Mouse (Mus musculus) frontal cortex, adult (tissue): ENCODE measurements around the gene Gm40460.
A peak's percentile ranks its signal among the peaks of the same experiment; 100 is the strongest.
"Not testable (repeated sequence)": the region's sequence is repeated elsewhere in the genome, so short reads cannot be mapped to it uniquely, and the experiment has no call there.

ENCODE experiments used
- ATAC-seq: cut with Nextera tagmentation; 2 replicates; pipeline ENCODE4 v1.9.2; 2017; ENCODE audit warnings: mild to moderate bottlenecking, moderate library complexity, mixed read lengths; ENCODE audit not compliant: low TSS enrichment

Gene Gm40460

DNA sequence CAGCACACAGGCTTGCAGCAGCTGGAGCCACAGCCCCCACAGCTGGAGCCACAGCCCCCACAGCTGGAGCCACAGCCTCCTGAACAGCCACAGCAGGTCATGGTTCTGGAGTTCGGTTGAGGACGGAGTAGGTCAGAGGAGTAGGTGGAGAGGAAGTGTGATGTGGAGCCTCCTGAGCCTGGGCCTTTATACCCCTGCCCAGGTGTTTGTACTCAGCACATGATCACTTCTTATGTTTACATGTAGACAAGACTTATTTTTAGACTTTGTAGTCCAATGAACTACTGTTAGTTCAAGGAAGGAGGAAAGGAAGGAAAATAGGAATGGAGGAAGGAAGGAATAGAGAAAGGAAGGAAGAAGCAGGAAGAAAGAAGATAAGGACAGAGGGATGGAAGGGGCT is at the start of gene Gm40460:
TSS of gene Gm40460 (minus strand) at position 101 of the 400 bp plus-strand sequence.
- ATAC-seq, result no peak

DNA sequence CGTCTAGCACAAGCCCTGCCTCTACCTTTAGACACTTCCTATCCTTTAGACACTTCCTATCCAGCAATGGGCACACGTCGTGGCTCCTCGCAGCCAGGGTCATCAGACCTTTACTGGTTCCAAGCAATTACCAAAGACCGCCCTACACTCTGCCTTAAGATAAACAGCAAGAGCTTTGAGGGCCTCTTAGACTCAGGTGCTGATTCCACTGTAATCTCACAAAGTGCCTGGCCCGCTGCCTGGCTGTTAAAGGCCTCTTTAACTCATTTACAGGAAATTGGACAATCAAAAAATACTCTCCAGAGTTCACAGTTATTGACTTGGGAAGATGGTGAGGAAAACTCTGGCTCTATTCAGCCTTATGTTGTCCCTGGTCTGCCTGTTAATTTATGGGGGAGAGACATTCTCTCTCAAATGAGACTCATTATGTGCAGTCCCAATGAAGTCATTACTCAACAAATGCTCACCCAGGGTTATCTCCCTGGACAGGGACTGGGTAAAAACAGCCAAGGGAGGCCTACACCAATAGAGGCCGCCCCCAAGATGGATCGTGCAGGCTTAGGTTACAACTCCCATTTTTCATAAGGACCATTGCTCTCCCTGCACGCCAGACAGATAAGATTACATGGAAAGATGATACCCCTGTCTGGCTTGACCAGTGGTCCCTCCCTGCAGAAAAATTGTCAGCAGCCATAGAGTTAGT is 45.2 kb upstream of the Gm40460 start:
- ATAC-seq, result not testable (repeated sequence)

DNA sequence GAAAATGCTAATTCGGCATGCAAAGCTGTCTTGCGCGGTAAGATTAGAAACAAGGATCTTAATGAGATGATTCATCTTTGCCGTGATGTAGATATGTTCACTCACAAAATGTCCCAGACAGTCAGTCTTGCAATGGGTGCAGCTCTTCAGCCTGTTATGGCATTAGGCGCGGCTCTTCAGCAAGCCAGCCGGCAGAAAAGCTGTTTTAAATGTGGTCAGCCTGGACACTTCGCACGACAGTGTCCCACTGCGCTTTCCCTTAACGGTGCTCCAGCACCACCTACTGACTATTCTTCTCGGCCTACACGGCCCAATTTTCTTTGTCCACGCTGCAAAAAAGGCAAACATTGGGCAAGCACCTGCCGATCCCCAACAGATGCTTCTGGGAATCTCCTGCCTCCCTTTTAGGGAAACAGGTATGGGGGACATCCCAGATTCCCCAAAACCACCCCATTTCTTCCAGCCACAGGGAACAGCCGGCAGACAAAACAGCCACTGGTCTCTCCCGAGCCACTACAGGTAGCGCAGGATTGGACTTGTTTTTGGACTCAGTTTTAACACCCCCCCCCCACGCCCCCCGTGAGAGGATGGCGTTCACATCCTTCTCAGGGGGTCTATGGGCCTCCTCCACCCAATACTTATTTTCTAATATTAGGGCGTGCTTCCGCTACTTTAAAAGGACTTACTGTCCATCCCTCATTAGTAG is 44.4 kb upstream of the Gm40460 start:
- ATAC-seq, result peak; percentile 74

DNA sequence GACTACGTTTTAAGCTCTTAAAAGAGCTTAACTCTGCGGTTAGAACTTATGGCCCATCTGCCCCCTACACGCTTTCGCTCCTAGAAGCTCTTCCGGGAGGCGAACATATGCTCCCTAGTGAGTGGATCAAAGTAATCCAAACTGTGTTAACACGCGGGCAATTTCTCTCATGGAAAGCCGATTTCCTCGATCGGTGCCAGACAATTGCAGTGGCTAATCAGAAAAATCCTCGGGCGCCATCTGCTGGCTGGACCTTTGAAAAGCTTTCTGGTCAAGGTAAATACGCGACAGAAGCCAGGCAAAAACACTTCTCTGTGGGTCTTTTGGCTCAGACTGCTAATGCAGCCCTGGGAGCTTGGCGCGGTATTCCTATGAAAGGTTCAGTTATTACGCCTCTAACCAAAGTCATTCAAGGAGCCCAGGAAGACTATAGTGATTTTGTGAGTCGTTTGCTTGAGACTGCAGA is 43.8 kb upstream of the Gm40460 start:
- peak; percentile 81 for ATAC-seq

DNA sequence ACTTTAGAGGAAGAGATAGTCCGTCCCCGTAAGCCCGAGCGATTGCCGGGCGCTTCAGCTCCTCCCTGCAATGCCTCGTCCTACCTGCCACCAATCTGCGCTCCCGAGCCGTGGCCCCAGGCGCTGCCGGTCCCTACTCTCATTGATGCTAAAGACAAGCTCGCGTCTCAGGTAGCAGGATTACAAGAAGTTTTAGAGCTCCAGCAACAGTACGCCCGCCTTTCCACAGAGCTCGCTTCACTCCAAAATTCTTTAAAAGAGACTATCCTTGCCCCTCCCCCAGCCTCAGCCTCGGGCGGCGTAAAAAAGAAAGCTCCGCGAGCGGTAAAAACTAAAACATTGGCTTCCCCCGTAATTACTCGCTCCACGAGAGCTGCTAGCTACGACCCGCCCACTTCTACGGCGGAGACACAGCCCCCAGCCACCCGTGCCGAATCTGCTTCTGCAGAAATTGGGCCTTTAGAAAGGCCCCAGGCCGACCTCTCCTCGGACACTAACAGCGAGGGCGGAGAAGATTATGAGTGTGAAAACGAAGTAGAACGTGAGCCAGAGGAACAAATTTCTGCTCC is 43.2 kb upstream of the Gm40460 start:
- peak; percentile 76; the same call in 1 of the 2 replicates for ATAC-seq

DNA sequence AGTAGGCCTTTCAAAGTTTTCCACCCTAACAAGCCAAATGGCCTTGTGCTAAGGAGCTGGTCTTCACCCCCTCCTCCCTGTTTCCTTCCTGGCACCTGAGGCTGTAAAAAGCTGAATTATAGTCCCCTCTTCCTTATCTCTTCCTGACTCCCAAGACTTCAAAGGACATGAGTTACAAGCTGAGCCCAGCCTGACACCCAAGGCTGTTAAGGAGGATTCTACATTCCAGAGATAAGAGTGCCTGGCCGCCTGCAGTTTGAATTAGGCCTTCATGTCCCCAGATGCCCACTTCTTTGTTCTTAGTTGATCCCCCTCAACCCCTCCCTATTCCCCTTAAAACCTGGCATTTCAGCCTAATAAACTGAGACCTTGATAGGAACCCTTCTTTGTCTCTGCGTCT is 42.0 kb upstream of the Gm40460 start:
- not testable (repeated sequence) for ATAC-seq

DNA sequence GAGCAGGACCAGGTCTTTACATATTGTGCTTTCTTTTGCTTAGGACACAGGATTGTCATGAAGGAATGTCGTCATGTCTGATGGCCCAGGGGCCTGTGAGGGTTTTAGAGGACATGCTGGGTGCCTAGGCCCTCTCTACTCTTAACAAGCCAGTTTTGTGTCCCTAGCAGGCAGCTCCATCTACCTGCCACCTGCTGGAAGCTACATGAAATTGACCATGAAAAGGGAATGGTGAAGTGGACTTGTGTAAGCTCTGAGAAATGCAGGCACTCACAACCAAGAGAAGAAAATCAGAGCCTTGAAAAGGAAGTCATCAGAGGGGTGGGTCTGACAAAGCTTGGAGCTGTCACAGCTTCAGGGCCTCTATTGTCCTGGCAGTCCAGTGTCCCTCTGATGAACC is 38.4 kb upstream of the Gm40460 start:
- not testable (repeated sequence) for ATAC-seq

DNA sequence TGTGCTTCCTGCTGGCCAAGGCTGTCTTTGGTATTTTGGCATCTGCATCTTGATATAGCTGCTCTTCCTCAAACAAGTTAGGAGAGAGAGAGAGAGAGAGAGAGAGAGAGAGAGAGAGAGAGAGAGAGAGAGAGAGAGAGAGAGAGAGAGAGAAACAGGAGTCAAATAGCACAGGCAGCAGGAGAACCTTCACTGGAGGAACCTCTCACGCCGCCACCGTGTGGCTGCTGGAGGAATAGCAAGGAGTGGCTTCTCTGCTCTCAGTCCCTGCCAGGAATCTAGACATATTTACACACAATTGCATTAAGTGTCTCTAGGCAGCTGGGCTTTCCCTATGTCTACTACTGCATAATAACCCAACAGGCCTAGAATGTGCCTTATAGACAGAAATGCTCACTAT is 37.3 kb upstream of the Gm40460 start:
- peak; percentile 77; the same call in 1 of the 2 replicates for ATAC-seq

DNA sequence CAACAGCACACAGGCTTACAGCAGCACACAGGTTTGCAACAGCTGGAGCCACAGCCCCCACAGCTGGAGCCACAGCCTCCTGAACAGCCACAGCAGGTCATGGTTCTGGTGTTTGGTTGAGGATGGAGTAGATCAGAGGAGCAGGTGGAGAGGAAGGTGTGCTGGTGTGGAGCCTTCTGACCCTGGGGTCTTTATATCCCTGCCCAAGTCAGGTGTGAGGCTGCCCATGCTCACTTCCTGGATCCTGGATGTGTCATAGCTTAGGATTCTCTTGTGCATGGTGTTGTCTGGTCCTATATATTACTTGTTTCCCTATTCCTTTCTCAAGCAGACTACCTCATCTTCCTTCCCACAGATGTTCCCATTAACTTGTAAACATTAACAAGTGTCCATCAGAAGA is 33.4 kb upstream of the Gm40460 start, which contains the start of gene Gm4559:
TSS of gene Gm4559 (minus strand) at position 101 of the 400 bp plus-strand sequence.
- not testable (repeated sequence) for ATAC-seq

DNA sequence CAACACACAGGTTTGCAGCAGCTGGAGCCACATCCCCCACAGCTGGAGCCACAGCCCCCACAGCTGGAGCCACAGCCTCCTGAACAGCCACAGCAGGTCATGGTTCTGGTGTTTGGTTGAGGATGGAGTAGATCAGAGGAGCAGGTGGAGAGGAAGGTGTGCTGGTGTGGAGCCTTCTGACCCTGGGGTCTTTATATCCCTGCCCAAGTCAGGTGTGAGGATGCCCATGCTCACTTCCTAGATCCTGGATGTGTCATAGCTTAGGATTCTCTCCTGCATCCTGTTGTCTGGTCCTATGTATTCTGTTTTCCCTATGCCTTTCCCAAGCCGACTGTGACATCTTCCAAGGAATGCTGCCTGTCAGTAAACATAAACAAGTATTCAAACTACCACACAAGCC is 17.4 kb upstream of the Gm40460 start, which contains the start of gene Gm2431:
TSS of gene Gm2431 (minus strand) at position 101 of the 400 bp plus-strand sequence.
- ATAC-seq, result not testable (repeated sequence)

DNA sequence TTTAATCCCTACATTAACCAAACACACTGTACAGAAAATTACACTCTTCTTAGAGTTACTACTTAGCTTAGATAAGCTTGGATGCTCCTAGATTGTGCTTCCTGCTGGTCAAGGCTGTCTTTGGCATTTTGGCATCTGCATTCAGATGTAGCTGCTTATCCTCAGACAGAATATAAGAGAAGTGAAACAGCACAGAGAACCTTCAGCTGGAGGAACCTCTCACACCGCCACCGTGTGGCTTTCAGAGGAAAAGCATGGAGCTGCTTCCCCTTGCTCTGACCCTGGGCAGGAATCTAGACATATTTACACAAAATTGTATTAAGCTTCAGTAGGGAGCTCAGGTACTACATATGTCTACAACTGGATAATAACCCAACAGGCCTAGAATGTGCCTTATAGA is 14.6 kb upstream of the Gm40460 start:
- peak; percentile 82; the same call in 1 of the 2 replicates for ATAC-seq

DNA sequence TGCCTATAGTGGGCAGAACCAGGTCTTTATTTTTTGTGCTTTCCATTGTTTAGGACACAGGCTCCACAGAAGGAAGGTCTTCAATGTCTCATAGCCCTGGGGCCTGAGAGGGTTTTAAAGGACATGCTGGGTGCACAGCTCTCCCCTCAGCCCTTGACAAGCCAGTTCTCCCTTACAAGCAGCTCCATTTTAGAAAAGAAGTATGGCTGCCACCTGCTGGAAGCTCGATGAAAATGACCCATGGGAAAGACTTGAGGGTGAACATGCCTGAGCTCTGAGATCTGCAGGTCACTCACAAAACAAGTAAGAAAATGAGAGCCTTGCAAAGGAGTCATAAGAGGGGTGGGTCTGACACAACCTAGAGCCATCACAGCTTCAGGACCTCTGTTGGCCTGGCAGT is 8.9 kb upstream of the Gm40460 start:
- ATAC-seq, result peak; percentile 65; the same call in 1 of the 2 replicates

DNA sequence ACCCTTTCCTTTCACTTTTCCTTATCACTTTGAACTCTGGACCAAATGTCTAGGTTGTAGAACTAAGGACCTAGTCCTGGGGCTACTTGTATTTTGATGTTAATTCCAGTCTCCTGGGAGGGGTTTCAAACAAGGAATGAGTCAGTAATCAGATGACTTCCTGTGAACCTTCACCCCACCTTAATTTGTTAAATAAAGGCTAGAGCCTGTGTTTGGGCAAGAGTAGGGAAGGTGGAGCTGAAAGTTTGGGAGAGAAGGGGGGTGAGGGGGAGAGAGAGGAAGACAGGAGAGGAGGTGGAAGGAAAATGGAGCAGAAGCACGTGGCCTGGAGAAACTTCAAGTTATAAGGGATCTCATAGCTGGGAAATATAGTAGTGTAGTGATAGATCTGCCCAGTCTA is 9.3 kb downstream of the Gm40460 start:
- ATAC-seq, result no peak

DNA sequence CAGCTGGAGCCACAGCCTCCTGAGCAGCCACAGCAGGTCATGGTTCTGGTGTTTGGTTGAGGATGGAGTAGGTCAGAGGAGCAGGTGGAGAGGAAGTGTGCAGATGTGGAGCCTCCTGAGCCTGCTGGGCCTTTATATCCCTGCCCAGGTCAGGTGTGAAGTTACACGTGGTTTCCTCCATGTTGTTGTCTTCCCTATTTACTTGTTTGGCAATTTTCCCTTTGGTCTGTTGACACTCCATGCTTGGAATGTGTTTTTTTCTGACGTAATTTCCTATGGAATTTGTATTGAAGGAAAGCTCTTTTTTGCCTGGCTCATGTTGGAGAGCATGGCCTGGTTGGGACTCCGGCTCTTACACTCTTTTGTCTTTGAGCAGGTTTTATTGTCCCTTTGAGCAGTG is 11.0 kb downstream of the Gm40460 start, which contains the start of gene Krtap5-5:
TSS of gene Krtap5-5 (minus strand) at position 101 of the 400 bp plus-strand sequence.
- ATAC-seq, result not testable (repeated sequence)

DNA sequence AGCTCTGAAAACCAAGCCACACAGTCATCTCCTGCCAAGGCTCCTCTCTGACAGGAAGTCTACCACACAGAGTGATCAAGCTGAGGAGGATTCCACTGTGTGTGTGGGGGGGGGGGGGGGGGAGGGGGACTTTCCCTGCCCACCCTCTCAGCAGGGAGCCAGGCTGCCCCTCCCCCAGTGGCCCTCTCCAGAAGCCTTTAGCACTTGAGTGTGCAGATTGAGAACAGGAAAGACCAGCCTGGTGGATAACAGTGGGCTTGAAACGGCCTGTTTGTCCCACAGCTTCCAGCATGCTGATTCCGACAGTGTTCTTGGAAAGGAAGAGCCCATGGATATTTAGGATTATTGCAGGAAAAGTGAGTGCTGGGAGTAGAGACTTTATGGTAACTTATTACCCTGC is 16.4 kb downstream of the Gm40460 start:
- ATAC-seq, result no peak

DNA sequence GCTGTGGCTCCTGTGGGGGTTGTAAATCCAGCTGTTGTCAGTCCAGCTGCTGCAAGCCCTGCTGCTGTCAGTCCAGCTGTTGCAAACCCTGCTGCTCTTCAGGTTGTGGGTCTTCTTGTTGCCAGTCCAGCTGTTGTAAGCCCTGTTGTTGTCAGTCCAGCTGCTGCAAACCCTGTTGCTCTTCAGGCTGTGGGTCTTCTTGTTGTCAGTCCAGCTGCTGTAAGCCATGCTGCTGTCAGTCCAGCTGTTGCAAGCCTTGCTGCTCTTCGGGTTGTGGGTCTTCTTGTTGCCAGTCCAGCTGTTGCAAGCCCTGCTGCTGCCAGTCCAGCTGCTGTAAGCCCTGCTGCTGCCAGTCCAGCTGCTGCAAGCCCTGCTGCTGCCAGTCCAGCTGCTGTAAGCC is 28.7 kb downstream of the Gm40460 start:
- ATAC-seq, result not testable (repeated sequence)

DNA sequence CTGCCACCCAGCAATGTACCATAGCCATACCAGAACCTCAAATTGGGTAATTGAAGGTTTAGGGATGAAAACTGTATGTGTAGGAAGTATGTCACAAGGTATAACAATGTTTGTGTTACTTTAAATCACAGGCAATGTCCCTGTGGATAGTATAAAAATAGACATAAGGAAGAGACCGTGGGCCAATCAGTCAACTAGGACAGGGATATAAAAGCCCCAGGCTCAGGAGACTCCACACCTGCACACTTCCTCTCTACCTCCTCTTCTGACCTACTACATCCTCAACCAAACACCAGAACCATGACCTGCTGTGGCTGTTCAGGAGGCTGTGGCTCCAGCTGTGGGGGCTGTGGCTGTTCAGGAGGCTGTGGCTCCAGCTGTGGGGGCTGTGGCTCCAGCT is 29.3 kb downstream of the Gm40460 start, which contains the start of gene Gm7579:
TSS of gene Gm7579 (plus strand) at position 301 of the 400 bp plus-strand sequence.
- no peak for ATAC-seq

DNA sequence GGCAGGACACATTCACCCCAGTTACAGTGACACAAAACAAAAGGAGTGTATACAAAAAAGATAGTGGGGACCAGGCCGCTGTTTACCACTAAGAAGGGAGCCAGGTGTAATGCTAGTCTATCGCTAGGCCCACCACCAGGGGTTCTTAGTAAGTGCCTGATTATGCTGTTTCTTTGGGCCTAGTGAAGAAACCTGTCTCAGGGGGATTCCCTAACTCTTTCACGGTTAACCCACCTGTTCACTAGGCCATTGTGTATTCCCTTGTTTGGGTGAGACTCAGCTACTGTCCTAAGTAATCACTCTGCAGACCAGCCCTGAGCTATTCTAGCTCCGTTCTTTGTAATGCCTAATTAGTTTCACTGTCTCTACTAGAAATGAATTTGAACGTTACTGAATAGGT is 34.0 kb downstream of the Gm40460 start:
- ATAC-seq, result not testable (repeated sequence)

DNA sequence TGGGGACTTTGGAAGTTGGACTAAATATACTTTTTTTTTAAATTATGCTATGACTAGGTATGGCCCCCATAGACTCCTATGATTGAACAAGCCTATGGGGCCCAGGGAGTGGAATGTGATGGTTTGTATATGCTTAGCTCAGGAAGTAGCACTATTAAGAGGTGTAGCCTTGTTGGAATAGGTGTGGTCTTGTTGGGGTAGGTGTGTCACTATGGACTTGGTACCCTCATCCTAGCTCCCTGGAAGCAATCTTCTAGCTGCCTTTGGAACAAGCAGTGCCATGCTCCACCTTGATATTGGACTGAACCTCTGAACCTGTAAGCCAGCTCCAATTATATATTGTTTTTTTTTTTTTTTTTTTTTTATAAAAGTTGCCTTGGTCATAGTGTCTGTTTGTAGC is 35.4 kb downstream of the Gm40460 start:
- no peak for ATAC-seq

DNA sequence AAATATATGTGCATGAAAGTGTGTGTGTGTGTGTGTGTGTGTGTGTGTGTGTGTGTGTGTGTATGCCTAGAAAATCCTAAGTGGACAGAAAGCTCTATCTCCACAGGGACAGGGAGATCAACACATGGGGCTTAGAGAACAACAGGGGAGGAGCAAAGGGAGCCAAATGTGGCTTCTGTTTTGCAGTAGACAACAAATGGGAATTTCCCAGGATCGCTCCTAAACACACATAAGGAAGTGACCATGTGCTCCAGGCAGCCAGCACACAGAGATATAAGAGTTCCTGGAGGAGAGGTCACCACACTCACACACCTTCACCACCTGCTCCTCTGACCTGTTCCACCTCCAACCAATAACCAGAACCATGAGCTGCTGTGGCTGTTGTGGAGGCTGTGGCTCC is 39.8 kb downstream of the Gm40460 start, which contains the start of gene Krtap5-3:
TSS of gene Krtap5-3 (plus strand) at position 301 of the 400 bp plus-strand sequence.
- ATAC-seq, result no peak

DNA sequence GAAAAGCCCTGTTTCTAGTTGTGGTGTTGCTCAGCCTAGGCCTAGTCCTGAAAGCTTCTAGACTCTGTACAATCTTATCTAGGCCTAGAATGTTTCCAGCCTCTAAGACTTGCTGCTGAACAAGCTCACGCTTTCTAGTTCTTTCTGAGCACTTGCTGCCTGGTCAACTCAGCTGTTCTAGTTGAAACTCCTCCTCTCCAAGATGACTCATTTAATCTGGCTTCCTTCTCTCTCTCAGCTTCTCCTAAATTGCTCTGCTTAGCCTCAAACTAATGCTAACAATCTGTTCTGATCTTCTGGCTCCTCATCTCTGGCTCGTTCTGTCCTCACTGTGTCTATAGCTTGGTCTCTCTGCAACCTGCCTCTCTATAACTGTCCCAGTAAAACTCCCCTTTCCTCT is 42.1 kb downstream of the Gm40460 start:
- peak; percentile 92 for ATAC-seq
